Mouse (Mus musculus): ENCODE data around the gene Igsf21. TPM values are rescaled to one million over a fixed set of nuclear protein-coding genes. Genes with fewer than 3 reads are reported as not detected.

Igsf21 gene
- polyA plus RNA-seq, 1 experiment from 2014 or later: not detected

- Histone ChIP-seq H3K4me3 (ENCODE audit: low read depth, low read length) (no peak overlapping the region), H3K9me3 (ENCODE audit: low read length) (no peaks in the 10 kb centered on the region), H3K27me3 (ENCODE audit: insufficient read depth, low read length) (0 out of 2 replicates have a peak, but pooled peaks cover under 1% of the 10 kb centered on the region), H3K9ac (replicated peaks) (no peak overlapping the region), H3K4me1 (ENCODE audit: insufficient read depth) (no peaks in the 10 kb centered on the region), H3K4me2 (ENCODE audit: low read depth, low read length) (no peak overlapping the region), H3K27ac (ENCODE audit: low read depth) (no peak overlapping the region), H3K36me3 (replicated peaks; ENCODE audit: insufficient read depth, low read length) (no peaks in the 10 kb centered on the region)
- ATAC-seq (no peak), DNase-seq (no peak)
- 79% methylated on average over 8 of the region's 8 CpGs for WGBS (ENCODE audit: insufficient replicate concordance)
- TF ChIP-seq CTCF (IDR thresholded peaks at IDR 0.05; ENCODE audit: low read depth) (no peak), EP300 (IDR thresholded peaks at IDR 0.05; ENCODE audit: low read depth) (no peak)
Measured at GRCm38 (mm10) chr4:140217934-140218333, 28.6 kb downstream of the Igsf21 start.

GRCm38 (mm10) chr4:140216096-140216495 is 30.5 kb downstream of the Igsf21 start:
- no peaks in the 10 kb centered on the region for H3K4me1 ChIP-seq (ENCODE audit: insufficient read depth)
- no peak for TF ChIP-seq CTCF (IDR thresholded peaks at IDR 0.05; ENCODE audit: low read depth)
- TF ChIP-seq EP300 (IDR thresholded peaks at IDR 0.05; ENCODE audit: low read depth): no peak
- no peaks in the 10 kb centered on the region for H3K36me3 ChIP-seq (replicated peaks; ENCODE audit: insufficient read depth, low read length)
- no peak overlapping the region for H3K27ac ChIP-seq (ENCODE audit: low read depth)
- no peak overlapping the region for H3K4me3 ChIP-seq (ENCODE audit: low read depth, low read length)
- H3K9ac ChIP-seq (replicated peaks): no peak overlapping the region
- DNase-seq (no peak), ATAC-seq (no peak)
- H3K27me3 ChIP-seq (ENCODE audit: insufficient read depth, low read length): no peaks in the 10 kb centered on the region
- no peaks in the 10 kb centered on the region for H3K9me3 ChIP-seq (ENCODE audit: low read length)
- WGBS (ENCODE audit: insufficient replicate concordance): 77% methylated on average over 8 of the region's 8 CpGs
- no peak overlapping the region for H3K4me2 ChIP-seq (ENCODE audit: low read depth, low read length)

- Histone ChIP-seq H3K9ac (replicated peaks) (no peak overlapping the region), H3K36me3 (replicated peaks; ENCODE audit: insufficient read depth, low read length) (no peaks in the 10 kb centered on the region), H3K4me3 (ENCODE audit: low read depth, low read length) (no peak overlapping the region), H3K4me1 (ENCODE audit: insufficient read depth) (no peaks in the 10 kb centered on the region), H3K27ac (ENCODE audit: low read depth) (no peak overlapping the region), H3K9me3 (ENCODE audit: low read length) (no peaks in the 10 kb centered on the region), H3K4me2 (ENCODE audit: low read depth, low read length) (no peak overlapping the region), H3K27me3 (ENCODE audit: insufficient read depth, low read length) (no peaks in the 10 kb centered on the region)
- TF ChIP-seq CTCF (IDR thresholded peaks at IDR 0.05; ENCODE audit: low read depth) (no peak), EP300 (IDR thresholded peaks at IDR 0.05; ENCODE audit: low read depth) (no peak)
- DNase-seq: no peak
- no peak for ATAC-seq
- 64% methylated on average over 9 of the region's 9 CpGs for WGBS (ENCODE audit: insufficient replicate concordance)
Measured at GRCm38 (mm10) chr4:140215205-140215604, 31.4 kb downstream of the Igsf21 start.

GRCm38 (mm10) chr4:140214406-140214805 is 32.2 kb downstream of the Igsf21 start:
- H3K4me1 ChIP-seq (ENCODE audit: insufficient read depth): no peaks in the 10 kb centered on the region
- DNase-seq: no peak
- H3K36me3 ChIP-seq (replicated peaks; ENCODE audit: insufficient read depth, low read length): no peaks in the 10 kb centered on the region
- 35% methylated on average over 14 of the region's 14 CpGs for WGBS (ENCODE audit: insufficient replicate concordance)
- no peak overlapping the region for H3K4me3 ChIP-seq (ENCODE audit: low read depth, low read length)
- H3K9me3 ChIP-seq (ENCODE audit: low read length): no peaks in the 10 kb centered on the region
- no peak overlapping the region for H3K4me2 ChIP-seq (ENCODE audit: low read depth, low read length)
- no peak overlapping the region for H3K27ac ChIP-seq (ENCODE audit: low read depth)
- H3K27me3 ChIP-seq (ENCODE audit: insufficient read depth, low read length): no peaks in the 10 kb centered on the region
- ATAC-seq: no peak
- no peak for TF ChIP-seq CTCF (IDR thresholded peaks at IDR 0.05; ENCODE audit: low read depth)
- no peak for TF ChIP-seq EP300 (IDR thresholded peaks at IDR 0.05; ENCODE audit: low read depth)
- H3K9ac ChIP-seq (replicated peaks): no peak overlapping the region

- ATAC-seq (no peak), DNase-seq (no peak)
- no peaks in the 10 kb centered on the region for H3K36me3 ChIP-seq (replicated peaks; ENCODE audit: insufficient read depth, low read length)
- H3K9me3 ChIP-seq (ENCODE audit: low read length): no peaks in the 10 kb centered on the region
- H3K9ac ChIP-seq (replicated peaks): no peak overlapping the region
- H3K4me2 ChIP-seq (ENCODE audit: low read depth, low read length): no peak overlapping the region
- H3K27ac ChIP-seq (ENCODE audit: low read depth): no peak overlapping the region
- H3K27me3 ChIP-seq (ENCODE audit: insufficient read depth, low read length): no peaks in the 10 kb centered on the region
- no peak overlapping the region for H3K4me3 ChIP-seq (ENCODE audit: low read depth, low read length)
- H3K4me1 ChIP-seq (ENCODE audit: insufficient read depth): no peaks in the 10 kb centered on the region
- WGBS (ENCODE audit: insufficient replicate concordance): 72% methylated on average over 11 of the region's 11 CpGs
- TF ChIP-seq EP300 (IDR thresholded peaks at IDR 0.05; ENCODE audit: low read depth) (no peak), CTCF (IDR thresholded peaks at IDR 0.05; ENCODE audit: low read depth) (no peak)
Measured at GRCm38 (mm10) chr4:140210129-140210890, 36.3 kb downstream of the Igsf21 start.

GRCm38 (mm10) chr4:140205811-140206231 is 40.8 kb downstream of the Igsf21 start:
- no peaks in the 10 kb centered on the region for H3K4me1 ChIP-seq (ENCODE audit: insufficient read depth)
- WGBS (ENCODE audit: insufficient replicate concordance): 61% methylated on average over 12 of the region's 12 CpGs
- H3K9me3 ChIP-seq (ENCODE audit: low read length): no peaks in the 10 kb centered on the region
- H3K36me3 ChIP-seq (replicated peaks; ENCODE audit: insufficient read depth, low read length): no peaks in the 10 kb centered on the region
- H3K27ac ChIP-seq (ENCODE audit: low read depth): no peak overlapping the region
- no peak overlapping the region for H3K9ac ChIP-seq (replicated peaks)
- H3K27me3 ChIP-seq (ENCODE audit: insufficient read depth, low read length): no peaks in the 10 kb centered on the region
- H3K4me2 ChIP-seq (ENCODE audit: low read depth, low read length): no peak overlapping the region
- DNase-seq (no peak), ATAC-seq (no peak)
- H3K4me3 ChIP-seq (ENCODE audit: low read depth, low read length): no peak overlapping the region
- TF ChIP-seq CTCF (IDR thresholded peaks at IDR 0.05; ENCODE audit: low read depth) (no peak), EP300 (IDR thresholded peaks at IDR 0.05; ENCODE audit: low read depth) (no peak)
